Mouse (Mus musculus) granulocyte monocyte progenitor cell, adult 5-6 weeks (primary cell): ENCODE data around the gene Igf2bp3. TPM values are rescaled to one million over a fixed set of nuclear protein-coding genes. Genes with fewer than 3 reads are reported as not detected.
A peak's percentile ranks its signal among the peaks of the same experiment; 100 is the strongest.

Source experiments
- ATAC-seq: replicated peaks from 2 replicates; pipeline ENCODE4 v1.8.0; 2016; ENCODE audit warnings: mild to moderate bottlenecking, moderate TSS enrichment, inconsistent platforms; ENCODE audit not compliant: poor library complexity, severe bottlenecking
- total RNA-seq, 2 experiments: library from RNA; stranded (forward) in 1 of 2; stranded (reverse) in 1 of 2; fragments of 200-712, 200-1000 nt in 1 of 2; fragments of >200 nt in 1 of 2; fragmentation: Nextera tagmentation in 1 of 2; gene quantifications; 2 replicates each; pipeline ENCODE4 v1.2.3; 2014 to 2017

The Igf2bp3 gene
- total RNA-seq, 2 experiments from 2014 or later, result under 0.01 TPM; not detected in 1

DNA sequence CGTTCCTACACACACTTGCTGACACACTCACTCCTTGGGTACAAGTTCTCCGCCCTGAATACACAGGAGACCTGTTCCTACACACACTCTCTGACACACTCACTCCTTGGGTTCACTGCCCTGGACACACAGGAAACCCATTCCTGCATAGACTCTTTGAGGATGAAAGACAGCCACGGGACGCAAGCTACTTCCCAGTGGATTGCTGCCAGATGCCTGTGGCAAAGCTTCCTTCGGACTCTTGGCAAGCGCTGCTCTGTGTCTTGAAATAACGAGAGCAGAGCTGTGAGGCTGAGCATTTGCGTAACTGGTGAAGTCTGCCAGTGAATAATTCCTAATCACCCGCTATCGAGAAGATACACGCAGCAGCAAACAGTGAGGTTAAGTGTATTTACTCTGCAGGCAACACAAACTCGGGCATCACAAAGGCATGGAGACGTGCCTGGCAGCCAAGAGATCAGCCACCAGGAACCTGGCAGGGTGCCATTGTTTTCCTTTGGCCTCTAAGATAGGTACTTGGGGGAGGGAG lies 117.8 kb downstream of the Igf2bp3 start:
- no peak for ATAC-seq

DNA sequence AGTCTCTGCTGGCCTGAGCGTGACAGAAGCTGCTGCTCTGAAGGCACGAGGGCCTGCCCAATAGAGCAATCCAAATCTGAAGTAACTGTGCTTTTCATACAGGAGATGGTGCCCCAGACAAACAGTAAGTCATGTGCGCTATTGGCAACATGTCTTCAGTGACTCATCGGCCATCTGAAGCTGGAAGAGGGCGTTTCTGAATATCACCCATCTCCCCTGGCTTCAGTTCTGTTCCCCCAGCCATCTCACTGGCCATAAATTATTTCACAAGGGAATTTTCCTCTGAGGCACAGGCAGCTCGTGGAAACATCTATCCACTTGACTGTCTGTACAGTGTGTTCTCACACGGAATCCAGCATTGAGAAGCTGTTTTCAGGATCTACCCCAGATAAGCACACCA lies 118.3 kb downstream of the Igf2bp3 start:
- no peak for ATAC-seq

- ATAC-seq, result no peak
These were observed 119.8 kb downstream of the Igf2bp3 start for GRCm38 (mm10) chr6:49094968-49095367.

DNA sequence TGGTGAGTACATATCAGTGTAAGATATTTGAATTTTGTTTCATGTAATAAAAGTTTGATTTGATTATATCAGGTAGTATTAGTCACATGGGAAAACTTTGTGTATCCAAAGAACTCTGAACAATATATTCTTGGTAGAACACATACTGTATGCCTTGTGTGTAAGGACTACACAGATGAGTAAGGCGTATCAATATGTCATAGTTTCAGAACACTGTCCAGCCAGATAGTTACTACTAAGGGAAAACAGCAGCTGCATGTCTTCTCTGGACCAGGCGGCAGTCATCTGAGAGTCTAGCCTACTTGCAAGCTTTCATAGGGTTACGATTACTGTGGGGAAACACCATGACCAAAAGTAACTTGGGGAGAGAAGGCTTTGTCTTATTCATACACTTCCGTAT lies 131.7 kb downstream of the Igf2bp3 start:
- ATAC-seq, result no peak

DNA sequence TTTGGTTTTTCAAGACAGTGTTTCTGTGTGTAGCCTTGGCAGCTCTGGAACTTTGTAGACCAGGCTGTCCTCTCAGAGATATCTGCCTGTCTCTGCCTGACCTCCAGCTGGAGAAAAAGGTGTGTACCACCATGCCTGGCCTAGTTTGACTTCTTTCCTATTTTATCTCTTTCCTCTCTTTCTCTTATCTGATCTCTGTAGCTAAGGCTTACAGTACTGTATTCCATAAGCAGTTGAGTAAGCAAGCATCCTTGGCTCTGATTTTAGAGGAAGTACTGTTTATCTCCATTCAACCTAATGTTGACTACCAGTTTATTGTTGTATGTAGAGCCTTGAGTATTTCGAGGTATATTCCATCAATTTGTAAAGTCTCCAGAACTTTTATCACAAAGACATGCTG lies 135.4 kb downstream of the Igf2bp3 start:
- no peak for ATAC-seq

GRCm38 (mm10) chr6:49077894-49078293 lies 136.9 kb downstream of the Igf2bp3 start:
- no peak for ATAC-seq

DNA sequence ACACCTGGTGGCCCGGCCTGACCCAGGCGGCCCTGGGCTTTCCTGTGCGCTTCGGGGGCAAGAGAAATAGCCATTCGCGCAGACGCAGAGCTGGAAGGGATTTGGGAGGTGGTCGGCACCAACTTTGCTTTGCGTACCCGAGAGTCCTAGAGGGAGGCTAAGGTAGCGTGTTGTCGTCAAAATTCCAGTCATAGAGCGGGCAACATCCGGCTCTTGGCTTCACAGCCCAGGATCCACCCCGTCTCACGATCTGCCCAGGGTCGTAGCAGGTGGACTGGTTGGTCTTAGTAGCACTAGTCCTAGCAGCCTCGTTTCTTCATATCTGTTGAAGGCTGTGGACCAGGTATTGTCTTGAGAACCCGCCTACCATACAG lies 140.7 kb downstream of the Igf2bp3 start:
- ATAC-seq, result 0 out of 2 replicates have a peak, but pooled peaks have one; percentile 8

- peak; percentile 97 for ATAC-seq
These were observed 141.2 kb downstream of the Igf2bp3 start, which contains the start of gene Malsu1 for GRCm38 (mm10) chr6:49073304-49074116. TSS of gene Malsu1 (plus strand) at chr6:49073795.

DNA sequence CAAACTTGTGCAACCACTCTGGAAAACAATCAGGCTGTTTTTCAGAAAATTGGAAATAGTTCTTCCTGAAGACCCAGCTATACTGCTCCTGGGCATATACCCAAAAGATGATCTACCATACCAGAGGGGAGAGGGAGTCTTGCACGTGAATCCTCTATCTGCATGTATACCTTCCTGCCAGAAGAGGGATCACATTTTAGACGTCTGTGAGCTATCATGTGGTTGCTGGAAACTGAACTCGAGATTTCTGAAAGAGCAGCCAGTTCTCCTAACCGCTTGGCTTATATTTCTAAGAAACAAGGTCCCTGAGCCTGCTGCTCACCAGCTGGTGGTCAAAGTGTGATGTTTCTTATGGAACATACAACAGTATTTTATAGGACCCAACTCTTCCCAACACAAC lies 146.4 kb downstream of the Igf2bp3 start:
- no peak for ATAC-seq

DNA sequence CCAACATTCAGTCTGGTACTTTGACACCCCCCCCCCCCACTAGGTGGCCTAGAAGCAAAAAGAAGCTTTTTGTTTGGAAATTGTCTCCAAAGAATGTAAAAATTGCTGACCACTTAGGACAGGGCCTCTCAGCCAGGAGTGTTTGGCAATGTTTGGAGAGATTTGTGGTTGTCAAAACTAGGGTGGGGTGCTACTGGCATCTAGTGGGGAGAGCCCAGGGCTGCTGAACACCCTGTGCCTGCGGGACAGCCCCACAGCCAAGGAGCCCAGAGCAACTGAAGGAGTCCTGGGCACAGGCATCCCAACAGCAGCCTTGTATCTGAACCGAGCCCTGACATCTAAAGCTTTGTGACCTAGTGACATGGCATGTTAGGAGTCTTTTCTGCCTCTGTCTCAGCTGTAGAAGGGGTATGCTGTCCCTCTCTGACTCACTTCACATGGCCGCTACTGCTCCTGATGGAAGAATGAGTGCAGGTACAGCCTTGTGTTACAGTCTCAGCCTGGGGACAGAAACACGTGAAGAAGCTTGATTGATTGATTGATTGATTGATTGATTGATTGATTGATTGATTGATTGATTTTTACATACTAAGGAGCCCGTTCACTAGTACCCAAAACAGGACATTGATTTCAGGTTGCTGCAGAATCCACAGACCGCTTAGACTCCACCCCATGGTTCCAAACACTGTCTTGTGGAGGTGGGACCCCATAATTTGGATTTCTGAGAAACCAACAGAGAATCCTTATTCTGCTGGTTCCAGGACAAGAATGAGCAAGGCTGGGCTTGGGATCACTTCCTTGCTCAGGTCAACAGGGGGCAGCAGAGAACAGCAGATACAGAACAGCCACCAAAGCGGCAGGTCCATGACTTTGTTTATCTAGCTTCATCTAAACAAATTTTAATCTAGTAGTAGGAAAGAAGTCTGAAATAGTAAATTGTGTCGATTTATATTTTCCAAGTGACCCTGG lies 157.4 kb downstream of the Igf2bp3 start:
- ATAC-seq, result peak; percentile 80

DNA sequence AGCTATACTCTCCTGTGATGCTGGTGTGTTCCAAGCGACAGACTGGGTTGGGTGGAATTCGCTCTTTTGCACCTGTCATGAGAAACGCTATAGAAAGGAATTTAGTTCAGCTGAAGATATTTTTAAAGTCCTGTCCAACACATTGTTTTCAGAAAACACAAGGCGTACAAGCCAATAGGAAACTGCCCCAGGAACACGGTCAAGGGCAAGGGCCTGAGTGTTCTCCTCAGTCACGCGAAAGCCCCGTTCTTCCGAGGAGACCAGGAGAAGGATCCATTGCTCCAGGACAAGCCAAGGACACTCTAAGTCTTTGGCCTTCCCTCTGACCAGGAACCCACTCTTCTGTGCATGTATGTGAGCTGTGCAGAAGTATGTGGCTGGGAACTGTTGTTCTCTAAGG lies 158.7 kb downstream of the Igf2bp3 start:
- no peak for ATAC-seq

DNA sequence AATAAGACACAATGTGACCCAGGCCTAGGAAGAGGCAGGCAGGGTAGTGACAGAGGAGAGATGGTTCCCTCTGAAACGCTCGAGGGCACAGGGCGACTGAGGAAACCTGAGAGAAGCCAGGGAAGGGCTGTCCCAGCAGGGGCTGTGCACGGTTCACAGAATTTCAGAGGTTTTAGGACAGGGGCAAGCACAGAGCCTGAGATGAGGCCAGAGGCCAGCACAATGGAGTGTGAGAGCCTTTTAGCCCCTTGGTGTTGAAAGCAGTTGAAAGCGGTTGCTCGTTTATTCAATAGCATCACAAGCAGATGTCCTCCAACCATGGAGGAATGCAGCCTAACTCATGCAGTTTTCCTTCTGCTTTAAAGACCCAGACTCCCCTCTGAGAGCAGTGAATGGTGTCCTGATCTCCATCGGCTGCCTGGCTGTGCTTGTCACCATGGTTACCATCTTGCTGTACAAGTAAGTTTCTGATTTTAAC lies 159.5 kb downstream of the Igf2bp3 start:
- no peak for ATAC-seq

DNA sequence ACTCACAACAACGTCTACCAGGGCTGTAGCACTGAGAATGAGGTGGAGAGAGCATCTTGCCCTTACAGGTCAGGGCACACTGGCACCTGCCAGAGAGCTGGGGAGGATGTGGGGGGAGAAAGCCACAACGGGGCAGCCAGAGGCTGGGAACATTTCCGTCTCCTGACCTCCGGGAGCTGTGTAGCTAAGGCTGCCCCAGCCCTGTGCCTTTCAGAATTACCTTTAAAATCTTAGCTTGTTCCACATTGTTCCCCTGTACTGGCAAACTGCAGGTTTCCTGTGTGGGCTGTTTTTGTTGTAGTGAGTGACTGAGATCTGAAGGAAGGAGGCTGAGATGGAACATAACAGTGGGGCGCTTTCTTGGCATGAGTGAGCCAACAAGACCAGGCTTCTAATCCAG lies 162.6 kb downstream of the Igf2bp3 start:
- no peak for ATAC-seq

DNA sequence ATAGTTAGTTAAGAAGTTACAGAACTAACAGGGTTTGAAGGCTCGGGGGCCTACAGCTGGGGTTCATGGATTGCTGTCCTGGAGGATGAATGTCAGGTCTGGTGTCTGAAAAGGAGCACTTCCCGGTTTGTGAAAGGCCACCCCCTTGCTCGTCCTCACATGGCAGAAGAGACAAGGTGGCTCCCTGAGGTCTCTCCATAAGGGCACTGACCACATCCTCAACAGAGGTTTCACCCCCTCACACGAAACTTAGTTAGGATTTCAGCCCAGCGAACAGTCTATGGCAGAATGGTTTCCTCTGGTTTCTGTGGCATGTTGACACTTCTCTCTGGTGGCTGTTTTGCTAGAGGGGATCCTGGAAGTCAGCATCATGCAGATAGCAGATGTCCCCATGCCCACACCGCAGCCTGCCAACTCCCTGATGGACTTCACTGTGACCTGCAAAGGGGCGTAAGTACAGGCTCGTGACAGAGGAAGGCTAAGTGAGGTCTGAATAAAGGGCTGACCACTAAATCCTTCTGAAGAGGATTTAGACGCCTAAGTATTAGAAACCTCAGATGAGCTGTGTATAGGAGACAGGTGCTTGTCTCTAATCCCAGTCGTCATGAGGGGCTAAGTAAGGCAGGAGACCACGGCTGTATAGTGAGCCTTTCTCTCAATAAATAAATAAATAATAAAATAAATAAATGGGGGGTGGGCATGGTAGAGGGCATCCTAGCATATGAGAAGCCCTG lies 163.9 kb downstream of the Igf2bp3 start:
- peak; percentile 95 for ATAC-seq

DNA sequence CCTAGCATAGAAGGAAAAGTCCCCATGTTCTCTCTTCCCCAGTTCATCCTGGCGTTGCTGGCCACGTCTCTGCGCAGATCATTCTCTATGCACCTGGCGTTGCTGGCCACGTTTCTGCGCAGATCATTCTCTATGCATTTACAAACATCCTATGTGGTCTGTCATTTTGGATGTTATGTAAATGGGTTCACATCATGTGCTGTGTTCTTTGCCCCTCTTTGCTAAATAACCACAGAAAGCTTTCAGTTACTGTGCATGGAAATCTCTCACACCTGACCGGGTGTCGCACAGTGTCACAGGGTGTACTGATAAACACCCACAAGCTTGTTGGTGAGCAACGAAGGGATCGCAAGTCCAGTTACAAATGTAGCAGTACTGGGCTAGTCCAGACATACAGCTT lies 166.4 kb downstream of the Igf2bp3 start:
- ATAC-seq, result no peak

DNA sequence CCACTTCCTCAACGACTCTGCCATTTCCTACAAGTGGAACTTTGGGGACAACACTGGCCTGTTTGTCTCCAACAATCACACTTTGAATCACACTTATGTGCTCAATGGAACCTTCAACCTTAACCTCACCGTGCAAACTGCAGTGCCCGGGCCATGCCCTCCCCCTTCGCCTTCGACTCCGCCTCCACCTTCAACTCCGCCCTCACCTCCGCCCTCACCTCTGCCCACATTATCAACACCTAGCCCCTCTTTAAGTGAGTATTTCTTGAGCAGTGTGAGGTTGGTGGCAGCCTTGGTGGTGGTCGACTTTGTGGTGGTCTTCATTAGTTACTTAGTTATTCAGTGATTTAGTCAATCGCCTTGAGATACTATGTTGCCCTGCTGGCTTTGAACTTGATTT lies 166.9 kb downstream of the Igf2bp3 start:
- no peak for ATAC-seq

- no peak for ATAC-seq
These were observed 167.8 kb downstream of the Igf2bp3 start for GRCm38 (mm10) chr6:49046976-49047375.

GRCm38 (mm10) chr6:49046502-49046901 lies 168.3 kb downstream of the Igf2bp3 start:
- no peak for ATAC-seq

DNA sequence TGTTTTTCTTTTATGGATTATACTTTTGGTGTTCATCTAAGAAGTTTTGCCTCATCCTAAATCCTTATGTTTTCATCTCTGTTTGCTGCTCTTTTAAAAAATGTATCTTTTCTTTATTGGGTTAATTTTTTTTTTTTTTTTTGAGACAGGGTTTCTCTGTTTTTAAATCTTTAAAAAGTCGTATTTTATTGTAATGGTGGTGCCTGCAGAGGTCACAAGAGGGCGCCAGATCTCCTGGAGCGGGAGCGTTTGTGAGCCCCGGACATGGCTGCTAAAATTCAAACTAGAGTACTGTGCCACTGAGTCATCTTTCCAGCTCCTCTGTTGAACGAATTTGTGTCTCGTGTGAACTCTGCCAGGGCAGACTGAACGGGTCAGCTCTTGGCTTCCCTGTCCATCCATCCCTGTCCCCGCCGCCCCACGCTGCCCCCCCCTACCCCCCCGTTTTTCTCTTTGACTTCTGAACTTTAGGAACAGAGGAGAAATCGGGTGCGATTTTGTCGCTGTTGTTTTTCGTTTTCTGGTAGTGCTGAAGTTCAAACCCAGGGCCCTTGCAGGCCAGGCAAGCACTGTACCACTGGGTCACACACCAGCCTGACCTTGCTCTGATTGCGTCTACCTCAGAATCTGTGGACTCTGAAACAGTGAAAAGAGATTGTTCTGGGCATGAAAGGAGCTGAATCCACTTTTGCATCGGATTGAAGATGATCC lies 175.1 kb downstream of the Igf2bp3 start:
- ATAC-seq, result peak; percentile 47
